Mouse (Mus musculus) frontal cortex, adult (tissue): ENCODE measurements at regions not wholly inside any gene's neighbourhood (a gene's known extent, or its start where the extent isn't known, plus 50 kb on each side); places are given as distances from the start of the nearest gene placed in this dataset.

Experiments
- ATAC-seq: cut with Nextera tagmentation; 2 replicates; pipeline ENCODE4 v1.9.2; 2017; ENCODE audit warnings: mild to moderate bottlenecking, moderate library complexity, mixed read lengths; ENCODE audit not compliant: low TSS enrichment

- ATAC-seq = no peak
These were observed 240.2 kb upstream of the Zfp462 start for GRCm38 (mm10) chr4:54704696-54705095.

- ATAC-seq = no peak
These were observed 235.1 kb upstream of the Zfp462 start for GRCm38 (mm10) chr4:54709751-54710150.

- peak; percentile 62 for ATAC-seq
These were observed 231.9 kb upstream of the Zfp462 start for GRCm38 (mm10) chr4:54712929-54713328.

- ATAC-seq = no peak
These were observed 230.1 kb upstream of the Zfp462 start for GRCm38 (mm10) chr4:54714612-54715342.

- peak; percentile 99 for ATAC-seq
These were observed 226.8 kb upstream of the Zfp462 start for GRCm38 (mm10) chr4:54718083-54718482.

- ATAC-seq = peak; percentile 98
These were observed 205.8 kb upstream of the Zfp462 start for GRCm38 (mm10) chr4:54739001-54739400.

- ATAC-seq = peak; percentile 78
These were observed 193.4 kb upstream of the Zfp462 start for GRCm38 (mm10) chr4:54751458-54751857.

GRCm38 (mm10) chr4:54756441-54756840, 188.4 kb upstream of the Zfp462 start:
- no peak for ATAC-seq

- peak; percentile 85 for ATAC-seq
These were observed 186.9 kb upstream of the Zfp462 start for GRCm38 (mm10) chr4:54757715-54758500.

- ATAC-seq = no peak
These were observed 186.4 kb upstream of the Zfp462 start for GRCm38 (mm10) chr4:54758501-54758829.

GRCm38 (mm10) chr4:54761257-54761656, 183.6 kb upstream of the Zfp462 start:
- ATAC-seq = no peak

- peak; percentile 78 for ATAC-seq
These were observed 179.8 kb upstream of the Zfp462 start for GRCm38 (mm10) chr4:54765045-54765444.

GRCm38 (mm10) chr4:54767506-54768200, 177.2 kb upstream of the Zfp462 start:
- no peak for ATAC-seq

- ATAC-seq = no peak
These were observed 176.0 kb upstream of the Zfp462 start for GRCm38 (mm10) chr4:54768836-54769235.

- ATAC-seq = peak; percentile 94
These were observed 170.8 kb upstream of the Zfp462 start for GRCm38 (mm10) chr4:54774066-54774465.

GRCm38 (mm10) chr4:54774717-54775116, 170.1 kb upstream of the Zfp462 start:
- ATAC-seq = peak; percentile 64

GRCm38 (mm10) chr4:54780511-54780910, 164.3 kb upstream of the Zfp462 start:
- no peak for ATAC-seq

GRCm38 (mm10) chr4:54791217-54791742, 153.6 kb upstream of the Zfp462 start:
- no peak for ATAC-seq

GRCm38 (mm10) chr4:54793857-54794256, 151.0 kb upstream of the Zfp462 start:
- no peak for ATAC-seq

- ATAC-seq = no peak
These were observed 149.6 kb upstream of the Zfp462 start for GRCm38 (mm10) chr4:54795246-54795645.

GRCm38 (mm10) chr4:54798523-54798922, 146.3 kb upstream of the Zfp462 start:
- no peak for ATAC-seq

GRCm38 (mm10) chr4:54811163-54811562, 133.7 kb upstream of the Zfp462 start:
- no peak for ATAC-seq
